Mouse (Mus musculus) testis, adult 2 months (tissue): ENCODE results near the gene Lypd5. TPM values are rescaled to one million over a fixed set of nuclear protein-coding genes. Genes with fewer than 3 reads are reported as not detected.

Experiments
- H3K27ac ChIP-seq: fragments of 200-500 bp; 2 replicates; pipeline ENCODE4 v1.5.1; 2012; ENCODE audit warnings: low read depth, low read length; ENCODE audit not compliant: control insufficient read depth, insufficient read depth
- H3K27me3 ChIP-seq: fragments of 200-500 bp; 2 replicates; pipeline ENCODE4 v1.6.1; 2012; ENCODE audit warnings: mild to moderate bottlenecking, low read length, moderate library complexity; ENCODE audit not compliant: control insufficient read depth, insufficient read depth
- H3K36me3 ChIP-seq: fragments of 200-500 bp; 2 replicates; pipeline ENCODE4 v1.6.1; 2012; ENCODE audit warnings: mild to moderate bottlenecking, low read length; ENCODE audit not compliant: control insufficient read depth, insufficient read depth
- H3K4me1 ChIP-seq: fragments of 200-500 bp; 2 replicates; pipeline ENCODE4 v1.6.1; 2012; ENCODE audit warnings: low read length; ENCODE audit not compliant: control insufficient read depth, insufficient read depth
- H3K4me3 ChIP-seq: fragments of 200-500 bp; 2 replicates; pipeline ENCODE4 v1.5.1; 2012; ENCODE audit warnings: low read depth, mild to moderate bottlenecking, low read length, moderate library complexity, mixed read lengths; ENCODE audit not compliant: control insufficient read depth
- CTCF ChIP-seq: fragments of 200-500 bp; IDR thresholded peaks from 2 replicates; pipeline ENCODE4 v1.5.1; 2012; ENCODE audit warnings: low read depth, mild to moderate bottlenecking, inconsistent platforms, low read length, moderate library complexity; ENCODE audit not compliant: control insufficient read depth, insufficient read depth, insufficient replicate concordance
- POLR2A ChIP-seq: fragments of 200-500 bp; IDR thresholded peaks from 2 replicates; pipeline ENCODE4 v1.6.1; 2012; ENCODE audit warnings: low read depth, mild to moderate bottlenecking, inconsistent platforms, low read length, moderate library complexity; ENCODE audit not compliant: control insufficient read depth
- polyA plus RNA-seq: library from polyadenylated mRNA; depleted of rRNA; stranded (reverse); fragments of >200 nt; gene quantifications from 2 replicates; pipeline ENCODE4 v1.2.3, GENCODE M21; 2012

Lypd5 gene
- polyA plus RNA-seq, 1 experiment: 1.7 TPM

DNA sequence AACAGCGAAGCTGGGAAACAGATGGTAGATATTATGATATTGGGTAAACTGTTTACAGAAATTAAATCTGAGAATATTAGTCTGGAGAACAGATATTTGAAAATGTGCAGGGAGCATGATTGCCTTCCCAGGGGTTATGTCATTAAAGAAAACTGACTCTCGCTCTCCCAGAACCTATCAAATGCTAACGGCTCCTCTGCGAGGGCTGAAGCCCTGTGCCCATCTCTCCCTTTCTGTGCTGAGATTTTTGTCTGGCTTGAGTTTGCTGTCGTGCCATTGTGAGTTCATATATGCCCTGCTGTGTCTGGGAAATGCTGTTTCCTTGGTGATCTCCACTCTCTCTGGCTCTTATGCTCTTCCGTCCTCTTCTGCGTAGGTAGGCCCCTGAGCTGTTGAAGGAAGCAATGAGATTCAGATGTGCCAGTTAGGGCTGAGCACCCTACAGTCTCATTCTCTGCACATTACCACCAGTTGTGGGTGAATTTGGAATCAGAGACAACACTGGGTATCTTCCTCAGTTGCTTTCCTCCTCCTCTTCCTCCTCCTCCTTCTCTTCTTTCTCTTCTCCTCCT, 5.2 kb upstream of the Lypd5 start:
- Histone ChIP-seq H3K27me3 (no peaks in the 10 kb centered on the region), H3K36me3 (no peaks in the 10 kb centered on the region), H3K4me1 (no peaks in the 10 kb centered on the region), H3K27ac (no peak overlapping the region), H3K4me3 (no peak overlapping the region)
- TF ChIP-seq CTCF (no peak), POLR2A (no peak)

DNA sequence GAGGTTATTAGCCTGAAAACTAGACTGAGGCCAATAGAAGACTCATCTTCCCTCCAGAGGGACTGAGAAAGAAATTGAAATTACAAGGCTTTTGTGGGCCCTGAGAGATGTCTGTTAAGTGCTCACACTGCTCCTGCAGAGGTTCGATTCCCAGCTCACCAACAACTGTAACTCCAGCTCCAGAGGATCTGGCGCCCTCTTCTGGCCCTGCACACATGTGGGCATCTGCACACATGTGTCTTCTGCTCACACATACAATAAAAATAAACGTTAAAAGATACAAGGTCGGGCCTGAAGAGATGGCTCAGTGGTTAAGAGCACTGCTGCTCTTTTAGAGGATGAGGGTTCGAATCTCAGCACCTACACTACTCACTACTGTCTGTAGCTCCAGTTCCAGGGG, 2.6 kb upstream of the Lypd5 start:
- Histone ChIP-seq H3K4me3 (no peak overlapping the region), H3K4me1 (no peaks in the 10 kb centered on the region; the same call in 1 of the 2 replicates), H3K36me3 (no peaks in the 10 kb centered on the region), H3K27me3 (no peaks in the 10 kb centered on the region), H3K27ac (no peak overlapping the region)
- no peak for TF ChIP-seq POLR2A

- TF ChIP-seq CTCF (no peak), POLR2A (peak; percentile 51)
- Histone ChIP-seq H3K27me3 (no peaks in the 10 kb centered on the region), H3K4me3 (peak overlapping the region; percentile 92), H3K27ac (peak overlapping the region; percentile 63; the same call in 1 of the 2 replicates), H3K4me1 (peaks cover 3% of the 10 kb centered on the region), H3K36me3 (no peaks in the 10 kb centered on the region)
Observed at GRCm38 (mm10) chr7:24355646-24356045, 6.7 kb downstream of the Lypd5 start.

GRCm38 (mm10) chr7:24356081-24356480, 7.1 kb downstream of the Lypd5 start:
- Histone ChIP-seq H3K4me3 (peak overlapping the region; percentile 92), H3K36me3 (no peaks in the 10 kb centered on the region), H3K4me1 (peaks cover 3% of the 10 kb centered on the region), H3K27ac (peak overlapping the region; percentile 63; the same call in 1 of the 2 replicates), H3K27me3 (no peaks in the 10 kb centered on the region)
- TF ChIP-seq CTCF: no peak
- no peak; the same call in 1 of the 2 replicates for TF ChIP-seq POLR2A

- no peak overlapping the region for H3K27ac ChIP-seq
- TF ChIP-seq POLR2A (no peak), CTCF (peak; percentile 92)
- no peaks in the 10 kb centered on the region for H3K36me3 ChIP-seq
- H3K4me3 ChIP-seq: no peak overlapping the region
- H3K27me3 ChIP-seq: no peaks in the 10 kb centered on the region
- peaks cover 3% of the 10 kb centered on the region for H3K4me1 ChIP-seq
Observed at GRCm38 (mm10) chr7:24357899-24358298, 8.9 kb downstream of the Lypd5 start.

DNA sequence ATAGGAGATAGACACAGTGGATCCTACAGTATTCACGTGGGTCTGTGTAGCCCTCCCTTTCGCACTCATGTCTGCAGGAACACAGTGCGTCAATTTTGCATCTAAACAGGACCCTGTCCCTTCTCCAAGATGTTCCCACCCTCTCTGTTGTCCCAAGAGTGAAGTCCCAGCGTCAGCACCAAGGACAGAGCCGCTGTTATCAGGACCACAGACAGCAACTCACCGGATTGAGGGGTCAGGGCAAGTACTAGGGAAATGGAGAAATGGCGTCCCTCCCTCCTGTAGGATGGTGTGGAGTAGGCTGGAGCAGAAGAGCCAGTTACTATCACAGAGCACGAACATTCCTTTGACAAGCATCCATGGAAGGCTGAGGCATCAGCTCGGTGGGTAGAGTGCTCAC, 10.3 kb downstream of the Lypd5 start:
- no peak overlapping the region for H3K4me3 ChIP-seq
- no peaks in the 10 kb centered on the region for H3K36me3 ChIP-seq
- no peaks in the 10 kb centered on the region for H3K27me3 ChIP-seq
- no peak overlapping the region for H3K27ac ChIP-seq
- TF ChIP-seq POLR2A: no peak
- TF ChIP-seq CTCF: 0 out of 2 replicates have a peak, but pooled peaks have one; percentile 5
- H3K4me1 ChIP-seq: peaks cover 3% of the 10 kb centered on the region

DNA sequence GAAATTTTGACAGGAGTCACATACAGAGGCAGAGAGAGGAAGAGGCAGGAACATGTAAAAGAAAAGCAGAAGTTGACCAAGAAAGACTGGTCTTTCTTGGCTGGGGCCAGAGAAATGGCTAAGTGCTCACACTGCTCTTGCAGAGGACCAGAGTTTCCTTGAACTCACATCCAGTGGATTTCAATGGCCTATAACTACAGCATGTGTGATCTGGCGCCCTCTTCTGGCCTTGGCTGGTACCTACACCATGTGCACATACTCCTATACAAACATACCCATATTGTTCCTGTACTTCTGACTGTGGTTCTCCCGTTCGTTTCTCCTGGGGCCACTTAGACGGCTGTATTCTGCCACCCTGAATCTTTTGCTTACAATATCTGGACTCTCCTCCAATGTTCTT, 12.0 kb downstream of the Lypd5 start:
- H3K4me3 ChIP-seq: no peak overlapping the region
- H3K27ac ChIP-seq: no peak overlapping the region
- no peaks in the 10 kb centered on the region for H3K27me3 ChIP-seq
- peak; percentile 53; the same call in 1 of the 2 replicates for TF ChIP-seq CTCF
- no peak for TF ChIP-seq POLR2A
- H3K36me3 ChIP-seq: no peaks in the 10 kb centered on the region
- H3K4me1 ChIP-seq: peaks cover 3% of the 10 kb centered on the region
